In genomic region chr5:118697073-118697472, GRCm38 (mm10) we compare ENCODE assay signal across 10 mouse cellular contexts.
"Had no signal": no experiment of that assay in that cellular context is flagged by ENCODE, and none has a peak within 500 bp of the region (broad histone marks: within the 10 kb centered on the region; RNA-seq: fewer than 3 reads in every experiment).

No protein-coding gene starts in this region.

- H3K9ac ChIP-seq: liver, embryonic 13.5 days had no signal

- H3K27me3 ChIP-seq: liver, embryonic 13.5 days had no signal

- H3K27ac ChIP-seq: kidney, postnatal 0 days; layer of hippocampus, adult 2 months; liver, embryonic 13.5 days had no signal

- H3K36me3 ChIP-seq: liver, embryonic 13.5 days had no signal

- DNase-seq: layer of hippocampus, adult 9-11 months; liver, embryonic 13.5 days; lung, adult 2 months; lung, postnatal 14 days; lung, postnatal 4 days; midbrain, embryonic 14.5 days; thymus, adult 18-20 months; thymus, postnatal 36 days had no signal

- H3K4me3 ChIP-seq: layer of hippocampus, adult 2 months; liver, embryonic 13.5 days had no signal
